Mouse (Mus musculus): ENCODE results near the gene P2rx7. TPM values are rescaled to one million over a fixed set of nuclear protein-coding genes. Genes with fewer than 3 reads are reported as not detected.

Gene P2rx7
- polyA plus RNA-seq, 1 experiment from 2014 or later, result 3.2 TPM

GRCm38 (mm10) chr5:122718400-122718799 is 74.7 kb downstream of the P2rx7 start:
- Histone ChIP-seq H3K9ac (replicated peaks; ENCODE audit: low read length) (no peak overlapping the region), H3K4me1 (ENCODE audit: control insufficient read depth, insufficient read depth, low read length) (no peaks in the 10 kb centered on the region)
- no peak for ATAC-seq (ENCODE audit: low FRiP score, low TSS enrichment)

DNA sequence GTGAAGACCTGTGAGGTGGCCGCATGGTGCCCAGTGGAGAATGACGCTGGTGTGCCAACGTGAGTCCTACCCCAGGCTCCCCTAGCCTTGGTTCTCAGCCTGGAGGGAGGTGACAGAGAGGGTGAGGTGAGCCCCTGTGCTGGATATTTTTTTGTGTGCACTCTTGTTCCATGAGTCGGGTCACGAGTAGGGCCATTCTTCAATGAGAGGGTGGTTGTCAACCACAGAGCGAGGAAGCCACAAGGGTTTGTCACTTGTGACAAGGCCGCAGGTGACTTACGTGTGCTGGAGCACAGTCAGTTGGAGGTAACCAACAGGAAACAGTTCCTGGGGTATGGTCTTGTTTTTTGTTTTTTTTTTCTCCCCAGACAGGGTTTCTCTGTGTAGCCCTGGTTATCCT is 75.5 kb downstream of the P2rx7 start:
- Histone ChIP-seq H3K36me3 (ENCODE audit: control insufficient read depth, insufficient read depth, low read length) (no peaks in the 10 kb centered on the region), H3K27me3 (ENCODE audit: control insufficient read depth, insufficient read depth, low read length) (no peaks in the 10 kb centered on the region), H3K4me2 (ENCODE audit: low read length) (no peak overlapping the region), H3K4me1 (ENCODE audit: control insufficient read depth, insufficient read depth, low read length) (no peaks in the 10 kb centered on the region), H3K4me3 (replicated peaks; ENCODE audit: low read depth, low read length) (no peak overlapping the region), H3K9ac (replicated peaks; ENCODE audit: low read length) (no peak overlapping the region), H3K9me3 (ENCODE audit: control insufficient read depth, low read length) (no peaks in the 10 kb centered on the region), H3K27ac (replicated peaks; ENCODE audit: low read depth, low read length) (no peak overlapping the region)
- ATAC-seq (ENCODE audit: low FRiP score, low TSS enrichment) (no peak), DNase-seq (no peak)
- WGBS, result 93% methylated on average over 8 of the region's 8 CpGs

More at GRCm38 (mm10) chr5:122718400-122718799, 74.7 kb downstream of the P2rx7 start:
- H3K36me3 ChIP-seq (ENCODE audit: control insufficient read depth, insufficient read depth, low read length), result no peaks in the 10 kb centered on the region
- H3K4me3 ChIP-seq (replicated peaks; ENCODE audit: low read depth, low read length), result no peak overlapping the region
- no peak for DNase-seq
- H3K27ac ChIP-seq (replicated peaks; ENCODE audit: low read depth, low read length), result no peak overlapping the region
- H3K9me3 ChIP-seq (ENCODE audit: control insufficient read depth, low read length), result no peaks in the 10 kb centered on the region
- H3K4me2 ChIP-seq (ENCODE audit: low read length), result no peak overlapping the region
- no peaks in the 10 kb centered on the region for H3K27me3 ChIP-seq (ENCODE audit: control insufficient read depth, insufficient read depth, low read length)
- WGBS, result 88% methylated on average over 7 of the region's 7 CpGs

DNA sequence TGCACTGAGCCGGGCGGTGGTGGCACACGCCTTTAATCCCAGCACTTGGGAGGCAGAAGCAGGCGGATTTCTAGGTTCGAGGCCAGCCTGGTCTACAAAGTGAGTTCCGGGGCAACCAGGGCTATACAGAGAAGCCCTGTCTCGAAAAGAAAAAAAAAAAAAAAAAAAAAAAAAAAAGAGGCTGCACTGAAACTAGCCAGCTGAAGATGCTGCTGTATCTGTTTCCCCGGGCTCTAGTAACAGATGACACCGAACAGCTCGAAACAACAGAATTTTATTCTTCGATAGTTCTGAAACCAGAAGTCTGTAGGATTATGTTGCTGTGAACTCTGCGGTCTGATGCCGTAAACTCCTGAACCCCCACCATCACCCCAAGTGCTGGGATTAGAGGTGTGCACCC is 81.7 kb downstream of the P2rx7 start:
- no peaks in the 10 kb centered on the region for H3K36me3 ChIP-seq (ENCODE audit: control insufficient read depth, insufficient read depth, low read length)
- no peak overlapping the region for H3K9ac ChIP-seq (replicated peaks; ENCODE audit: low read length)
- ATAC-seq (ENCODE audit: low FRiP score, low TSS enrichment) (no peak), DNase-seq (no peak)
- no peak overlapping the region for H3K4me3 ChIP-seq (replicated peaks; ENCODE audit: low read depth, low read length)
- no peaks in the 10 kb centered on the region for H3K9me3 ChIP-seq (ENCODE audit: control insufficient read depth, low read length)
- H3K4me2 ChIP-seq (ENCODE audit: low read length), result no peak overlapping the region
- WGBS, result 92% methylated on average over 13 of the region's 13 CpGs
- H3K27me3 ChIP-seq (ENCODE audit: control insufficient read depth, insufficient read depth, low read length), result no peaks in the 10 kb centered on the region
- H3K4me1 ChIP-seq (ENCODE audit: control insufficient read depth, insufficient read depth, low read length), result no peaks in the 10 kb centered on the region
- no peak overlapping the region for H3K27ac ChIP-seq (replicated peaks; ENCODE audit: low read depth, low read length)

GRCm38 (mm10) chr5:122726068-122726467 is 82.4 kb downstream of the P2rx7 start:
- ATAC-seq (ENCODE audit: low FRiP score, low TSS enrichment) (no peak), DNase-seq (peak; percentile 92)
- Histone ChIP-seq H3K9ac (replicated peaks; ENCODE audit: low read length) (no peak overlapping the region), H3K27ac (replicated peaks; ENCODE audit: low read depth, low read length) (no peak overlapping the region), H3K4me1 (ENCODE audit: control insufficient read depth, insufficient read depth, low read length) (no peaks in the 10 kb centered on the region), H3K4me2 (ENCODE audit: low read length) (no peak overlapping the region), H3K27me3 (ENCODE audit: control insufficient read depth, insufficient read depth, low read length) (no peaks in the 10 kb centered on the region), H3K9me3 (ENCODE audit: control insufficient read depth, low read length) (no peaks in the 10 kb centered on the region), H3K4me3 (replicated peaks; ENCODE audit: low read depth, low read length) (no peak overlapping the region), H3K36me3 (ENCODE audit: control insufficient read depth, insufficient read depth, low read length) (no peaks in the 10 kb centered on the region)
- 21% methylated on average over 7 of the region's 7 CpGs for WGBS

DNA sequence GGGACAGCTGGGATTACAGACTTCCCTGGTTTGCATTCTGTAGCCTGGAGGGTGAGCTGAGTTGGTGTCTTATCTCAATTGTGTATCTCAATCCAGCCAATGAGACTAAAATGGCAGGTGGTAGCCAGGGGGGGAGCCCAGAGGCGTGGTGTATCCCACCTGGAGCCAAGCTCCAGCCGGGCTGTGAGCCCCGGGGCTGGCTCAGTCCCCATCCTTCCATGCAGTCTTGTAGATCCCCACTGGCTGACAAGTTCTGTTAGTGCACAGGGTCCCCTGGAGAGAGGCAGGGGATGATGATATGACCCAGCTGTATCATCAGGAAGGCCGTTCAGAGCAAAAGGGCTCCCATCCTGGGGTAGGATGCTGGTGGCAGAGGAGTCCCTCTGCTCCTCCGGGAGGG is 82.9 kb downstream of the P2rx7 start:
- H3K9me3 ChIP-seq (ENCODE audit: control insufficient read depth, low read length), result no peaks in the 10 kb centered on the region
- H3K4me1 ChIP-seq (ENCODE audit: control insufficient read depth, insufficient read depth, low read length), result no peaks in the 10 kb centered on the region
- no peak overlapping the region for H3K4me2 ChIP-seq (ENCODE audit: low read length)
- 73% methylated on average over 5 of the region's 5 CpGs for WGBS
- H3K4me3 ChIP-seq (replicated peaks; ENCODE audit: low read depth, low read length), result no peak overlapping the region
- DNase-seq (no peak), ATAC-seq (ENCODE audit: low FRiP score, low TSS enrichment) (no peak)
- no peak overlapping the region for H3K9ac ChIP-seq (replicated peaks; ENCODE audit: low read length)
- no peaks in the 10 kb centered on the region for H3K27me3 ChIP-seq (ENCODE audit: control insufficient read depth, insufficient read depth, low read length)
- no peaks in the 10 kb centered on the region for H3K36me3 ChIP-seq (ENCODE audit: control insufficient read depth, insufficient read depth, low read length)
- H3K27ac ChIP-seq (replicated peaks; ENCODE audit: low read depth, low read length), result no peak overlapping the region

GRCm38 (mm10) chr5:122727096-122727495 is 83.4 kb downstream of the P2rx7 start:
- DNase-seq (no peak), ATAC-seq (ENCODE audit: low FRiP score, low TSS enrichment) (no peak)
- WGBS, result 95% methylated on average over 7 of the region's 7 CpGs
- H3K4me2 ChIP-seq (ENCODE audit: low read length), result no peak overlapping the region
- no peak overlapping the region for H3K9ac ChIP-seq (replicated peaks; ENCODE audit: low read length)
- no peak overlapping the region for H3K27ac ChIP-seq (replicated peaks; ENCODE audit: low read depth, low read length)
- H3K4me1 ChIP-seq (ENCODE audit: control insufficient read depth, insufficient read depth, low read length), result no peaks in the 10 kb centered on the region
- H3K9me3 ChIP-seq (ENCODE audit: control insufficient read depth, low read length), result no peaks in the 10 kb centered on the region
- no peak overlapping the region for H3K4me3 ChIP-seq (replicated peaks; ENCODE audit: low read depth, low read length)
- H3K27me3 ChIP-seq (ENCODE audit: control insufficient read depth, insufficient read depth, low read length), result no peaks in the 10 kb centered on the region
- no peaks in the 10 kb centered on the region for H3K36me3 ChIP-seq (ENCODE audit: control insufficient read depth, insufficient read depth, low read length)

GRCm38 (mm10) chr5:122730776-122731175 is 87.1 kb downstream of the P2rx7 start:
- Histone ChIP-seq H3K4me2 (ENCODE audit: low read length) (no peak overlapping the region), H3K36me3 (ENCODE audit: control insufficient read depth, insufficient read depth, low read length) (0 out of 2 replicates have a peak, but pooled peaks cover 4% of the 10 kb centered on the region), H3K9me3 (ENCODE audit: control insufficient read depth, low read length) (no peaks in the 10 kb centered on the region), H3K4me1 (ENCODE audit: control insufficient read depth, insufficient read depth, low read length) (no peaks in the 10 kb centered on the region), H3K27me3 (ENCODE audit: control insufficient read depth, insufficient read depth, low read length) (no peaks in the 10 kb centered on the region), H3K9ac (replicated peaks; ENCODE audit: low read length) (no peak overlapping the region), H3K4me3 (replicated peaks; ENCODE audit: low read depth, low read length) (no peak overlapping the region), H3K27ac (replicated peaks; ENCODE audit: low read depth, low read length) (no peak overlapping the region)
- WGBS, result 88% methylated on average over 10 of the region's 10 CpGs
- no peak for DNase-seq
- ATAC-seq (ENCODE audit: low FRiP score, low TSS enrichment), result no peak

DNA sequence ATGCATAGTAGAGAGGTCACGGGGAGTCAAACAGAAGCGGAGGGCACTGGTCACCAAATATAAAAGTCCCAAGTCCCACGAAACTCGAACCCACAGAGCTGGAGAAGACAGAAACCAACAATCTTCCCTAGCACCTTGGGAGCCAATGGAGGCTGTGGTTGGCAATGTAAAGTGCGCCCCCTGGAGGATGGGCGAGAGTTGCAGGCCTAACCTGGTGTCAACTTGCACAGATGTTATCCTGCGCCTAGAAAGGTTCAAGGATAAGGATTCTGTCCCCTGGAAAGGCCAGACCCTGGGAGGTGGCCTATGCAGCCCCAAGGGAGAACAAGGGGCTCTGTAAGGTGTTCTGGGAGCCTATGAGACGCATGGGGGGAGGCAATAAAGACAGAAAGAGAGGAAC is 87.6 kb downstream of the P2rx7 start:
- peak; percentile 35 for DNase-seq

GRCm38 (mm10) chr5:122731991-122732673 is 88.4 kb downstream of the P2rx7 start:
- Histone ChIP-seq H3K27ac (replicated peaks; ENCODE audit: low read depth, low read length) (no peak overlapping the region), H3K4me3 (replicated peaks; ENCODE audit: low read depth, low read length) (no peak overlapping the region), H3K4me1 (ENCODE audit: control insufficient read depth, insufficient read depth, low read length) (no peaks in the 10 kb centered on the region), H3K36me3 (ENCODE audit: control insufficient read depth, insufficient read depth, low read length) (peaks cover 9% of the 10 kb centered on the region; the same call in 1 of the 2 replicates), H3K4me2 (ENCODE audit: low read length) (no peak overlapping the region), H3K9ac (replicated peaks; ENCODE audit: low read length) (no peak overlapping the region), H3K9me3 (ENCODE audit: control insufficient read depth, low read length) (no peaks in the 10 kb centered on the region), H3K27me3 (ENCODE audit: control insufficient read depth, insufficient read depth, low read length) (no peaks in the 10 kb centered on the region)
- ATAC-seq (ENCODE audit: low FRiP score, low TSS enrichment) (no peak), DNase-seq (no peak)
- WGBS, result 82% methylated on average over 15 of the region's 15 CpGs

More for the DNA sequence above, 87.6 kb downstream of the P2rx7 start:
- no peak overlapping the region for H3K27ac ChIP-seq (replicated peaks; ENCODE audit: low read depth, low read length)
- no peak overlapping the region for H3K4me3 ChIP-seq (replicated peaks; ENCODE audit: low read depth, low read length)
- H3K9me3 ChIP-seq (ENCODE audit: control insufficient read depth, low read length), result no peaks in the 10 kb centered on the region
- no peak overlapping the region for H3K9ac ChIP-seq (replicated peaks; ENCODE audit: low read length)
- no peaks in the 10 kb centered on the region for H3K27me3 ChIP-seq (ENCODE audit: control insufficient read depth, insufficient read depth, low read length)
- 0 out of 2 replicates have a peak, but pooled peaks cover 4% of the 10 kb centered on the region for H3K36me3 ChIP-seq (ENCODE audit: control insufficient read depth, insufficient read depth, low read length)
- WGBS, result 70% methylated on average over 8 of the region's 8 CpGs
- no peak for ATAC-seq (ENCODE audit: low FRiP score, low TSS enrichment)
- H3K4me2 ChIP-seq (ENCODE audit: low read length), result no peak overlapping the region
- H3K4me1 ChIP-seq (ENCODE audit: control insufficient read depth, insufficient read depth, low read length), result no peaks in the 10 kb centered on the region

All from midbrain, embryonic 14.5 days (tissue).